Comparison of ENCODE assay signal across 11 mouse cellular contexts in genomic region chrX:144526042-144526441, GRCm38 (mm10).
A peak's percentile ranks its signal among the peaks of the same experiment; 100 is the strongest.
DNase-seq lines count a peak whose midpoint lies in the region; ATAC-seq and TF ChIP-seq lines count a peak whose summit lies in the region.
"Had no signal": no experiment of that assay in that cellular context is flagged by ENCODE, and none has a peak within 500 bp of the region (broad histone marks: within the 10 kb centered on the region; RNA-seq: fewer than 3 reads in every experiment).

No protein-coding gene starts in this region.

- H3K9me3 ChIP-seq in kidney, postnatal 0 days (replicated peaks; ENCODE audit: low read length) = no peaks in the 10 kb centered on the region
- H3K9me3 ChIP-seq in MEL (replicated peaks; ENCODE audit: insufficient read depth, low read length) = no peaks in the 10 kb centered on the region
- no peaks in the 10 kb centered on the region for H3K9me3 ChIP-seq in liver, embryonic 13.5 days (replicated peaks)
- no peaks in the 10 kb centered on the region for H3K9me3 ChIP-seq in forebrain, postnatal 0 days (ENCODE audit: low read length)
- no peaks in the 10 kb centered on the region for H3K9me3 ChIP-seq in hindbrain, embryonic 11.5 days (ENCODE audit: control insufficient read depth, low read length)
- H3K9me3 ChIP-seq: midbrain, embryonic 13.5 days had no signal

- no peak for TF ChIP-seq EP300 in MEL (IDR thresholded peaks at IDR 0.05; ENCODE audit: low read depth in 1 of 2, low read length in 2 of 2)

- no peaks in the 10 kb centered on the region for H3K36me3 ChIP-seq in kidney, postnatal 0 days (ENCODE audit: insufficient read depth, low read length)
- no peaks in the 10 kb centered on the region for H3K36me3 ChIP-seq in MEL (ENCODE audit: control insufficient read depth in 1 of 2, insufficient read depth in 2 of 2, low read length in 2 of 2)
- H3K36me3 ChIP-seq in liver, embryonic 13.5 days = no peaks in the 10 kb centered on the region
- no peaks in the 10 kb centered on the region for H3K36me3 ChIP-seq in thymus, adult 2 months (ENCODE audit: control insufficient read depth, insufficient read depth, low read length)
- H3K36me3 ChIP-seq in forebrain, postnatal 0 days (ENCODE audit: insufficient read depth) = no peaks in the 10 kb centered on the region
- H3K36me3 ChIP-seq in hindbrain, embryonic 11.5 days (ENCODE audit: control insufficient read depth, insufficient read depth, low read length) = no peaks in the 10 kb centered on the region
- H3K36me3 ChIP-seq: midbrain, embryonic 13.5 days had no signal

- no peaks in the 10 kb centered on the region for H3K79me2 ChIP-seq in MEL (ENCODE audit: control insufficient read depth, insufficient read depth, low read length, poor library complexity)

- no peak for TF ChIP-seq POLR2A in MEL (IDR thresholded peaks at IDR 0.05; ENCODE audit: control insufficient read depth in 1 of 2, insufficient read depth in 1 of 2, low read depth in 1 of 2, low read length in 2 of 2, poor library complexity in 1 of 2)
- TF ChIP-seq POLR2A in thymus, adult 2 months (IDR thresholded peaks at IDR 0.05; ENCODE audit: control insufficient read depth, extremely low read depth, insufficient read depth, low read length, poor library complexity) = no peak

- H3K4me3 ChIP-seq in kidney, postnatal 0 days (replicated peaks; ENCODE audit: low read depth, low read length) = no peak overlapping the region
- no peak overlapping the region for H3K4me3 ChIP-seq in MEL (ENCODE audit: control insufficient read depth in 1 of 2, insufficient read depth in 1 of 2, low read depth in 2 of 2, low read length in 2 of 2)
- no peak overlapping the region for H3K4me3 ChIP-seq in liver, embryonic 13.5 days (replicated peaks)
- no peak overlapping the region for H3K4me3 ChIP-seq in thymus, adult 2 months (ENCODE audit: control insufficient read depth, insufficient read depth, low read length)
- no peak overlapping the region for H3K4me3 ChIP-seq in forebrain, postnatal 0 days (ENCODE audit: low read depth, low read length)
- no peak overlapping the region for H3K4me3 ChIP-seq in hindbrain, embryonic 11.5 days (ENCODE audit: low read depth, low read length)
- H3K4me3 ChIP-seq: midbrain, embryonic 13.5 days had no signal

- H3K4me2 ChIP-seq in kidney, postnatal 0 days (ENCODE audit: low read length) = no peak overlapping the region
- H3K4me2 ChIP-seq in liver, embryonic 13.5 days = no peak overlapping the region
- H3K4me2 ChIP-seq in forebrain, postnatal 0 days (ENCODE audit: low read depth) = no peak overlapping the region
- H3K4me2 ChIP-seq in hindbrain, embryonic 11.5 days (replicated peaks; ENCODE audit: low read depth, low read length) = no peak overlapping the region
- H3K4me2 ChIP-seq: midbrain, embryonic 13.5 days had no signal

- TF ChIP-seq RAD21 in MEL (IDR thresholded peaks at IDR 0.05; ENCODE audit: low read depth, low read length) = no peak

- H3K27me3 ChIP-seq in kidney, postnatal 0 days (ENCODE audit: insufficient read depth, low read length) = no peaks in the 10 kb centered on the region
- no peaks in the 10 kb centered on the region for H3K27me3 ChIP-seq in MEL (ENCODE audit: control insufficient read depth in 1 of 2, insufficient read depth in 2 of 2, low read length in 2 of 2)
- H3K27me3 ChIP-seq in liver, embryonic 13.5 days = no peaks in the 10 kb centered on the region
- no peaks in the 10 kb centered on the region for H3K27me3 ChIP-seq in thymus, adult 2 months (ENCODE audit: control insufficient read depth, insufficient read depth, low read length)
- H3K27me3 ChIP-seq in forebrain, postnatal 0 days (ENCODE audit: insufficient read depth, low read length) = no peaks in the 10 kb centered on the region
- H3K27me3 ChIP-seq in hindbrain, embryonic 11.5 days (ENCODE audit: control insufficient read depth, insufficient read depth, low read length) = no peaks in the 10 kb centered on the region
- H3K27me3 ChIP-seq: midbrain, embryonic 13.5 days had no signal

- WGBS in kidney, postnatal 0 days = 63% methylated on average over 7 of the region's 7 CpGs
- 33% methylated on average over 7 of the region's 7 CpGs for WGBS in liver, embryonic 13.5 days (ENCODE audit: insufficient replicate concordance)
- 18% methylated on average over 7 of the region's 7 CpGs for WGBS in thymus, adult 2 months
- 88% methylated on average over 7 of the region's 7 CpGs for WGBS in forebrain, postnatal 0 days
- 85% methylated on average over 7 of the region's 7 CpGs for WGBS in hindbrain, embryonic 11.5 days

- H3K4me1 ChIP-seq in kidney, postnatal 0 days (replicated peaks; ENCODE audit: insufficient read depth, low read length) = no peaks in the 10 kb centered on the region
- no peaks in the 10 kb centered on the region for H3K4me1 ChIP-seq in MEL (ENCODE audit: control insufficient read depth in 1 of 2, insufficient read depth in 2 of 2, low read length in 2 of 2)
- no peaks in the 10 kb centered on the region for H3K4me1 ChIP-seq in liver, embryonic 13.5 days (replicated peaks)
- peaks cover 4% of the 10 kb centered on the region for H3K4me1 ChIP-seq in thymus, adult 2 months (replicated peaks; ENCODE audit: control insufficient read depth, insufficient read depth, low read length)
- no peaks in the 10 kb centered on the region for H3K4me1 ChIP-seq in forebrain, postnatal 0 days (ENCODE audit: insufficient read depth)
- no peaks in the 10 kb centered on the region for H3K4me1 ChIP-seq in hindbrain, embryonic 11.5 days (replicated peaks; ENCODE audit: control insufficient read depth, insufficient read depth, low read length)
- H3K4me1 ChIP-seq: midbrain, embryonic 13.5 days had no signal

- TF ChIP-seq CTCF in kidney, postnatal 0 days (IDR thresholded peaks at IDR 0.05; ENCODE audit: low read depth) = no peak
- no peak for TF ChIP-seq CTCF in MEL (IDR thresholded peaks at IDR 0.05 in 2 of 3, conservative IDR thresholded peaks at IDR 0.05 in 1 of 3; ENCODE audit: control insufficient read depth in 1 of 3, insufficient read depth in 1 of 3, low read depth in 2 of 3, low read length in 3 of 3, poor library complexity in 1 of 3, severe bottlenecking in 1 of 3)
- no peak for TF ChIP-seq CTCF in thymus, adult 2 months (IDR thresholded peaks at IDR 0.05; ENCODE audit: borderline replicate concordance, control insufficient read depth, extremely low read depth, insufficient read depth, low read length, poor library complexity)
- TF ChIP-seq CTCF in forebrain, postnatal 0 days (IDR thresholded peaks at IDR 0.05; ENCODE audit: low read depth) = no peak

- no peak overlapping the region for H3K9ac ChIP-seq in kidney, postnatal 0 days (ENCODE audit: low read depth, low read length)
- H3K9ac ChIP-seq in MEL (ENCODE audit: control insufficient read depth, low read depth, low read length, poor library complexity, severe bottlenecking) = no peak overlapping the region
- H3K9ac ChIP-seq in liver, embryonic 13.5 days = no peak overlapping the region
- no peak overlapping the region for H3K9ac ChIP-seq in forebrain, postnatal 0 days
- no peak overlapping the region for H3K9ac ChIP-seq in hindbrain, embryonic 11.5 days (ENCODE audit: low read depth, low read length)
- H3K9ac ChIP-seq: midbrain, embryonic 13.5 days had no signal

- no peak for ATAC-seq in kidney, postnatal 0 days (replicated peaks; ENCODE audit: low FRiP score, low read depth)
- peak; percentile 54 for ATAC-seq in liver, embryonic 13.5 days (ENCODE audit: low read depth)
- ATAC-seq in forebrain, postnatal 0 days = no peak
- no peak for ATAC-seq in hindbrain, embryonic 11.5 days (ENCODE audit: low FRiP score)
- ATAC-seq: midbrain, embryonic 13.5 days had no signal

- H3K27ac ChIP-seq in kidney, postnatal 0 days = no peak overlapping the region
- H3K27ac ChIP-seq in MEL (ENCODE audit: control insufficient read depth, low read depth, low read length) = no peak overlapping the region
- no peak overlapping the region for H3K27ac ChIP-seq in liver, embryonic 13.5 days
- H3K27ac ChIP-seq in thymus, adult 2 months (ENCODE audit: control insufficient read depth, insufficient read depth, low read length) = peak overlapping the region; percentile 98
- no peak overlapping the region for H3K27ac ChIP-seq in forebrain, postnatal 0 days (ENCODE audit: low read depth, low read length)
- no peak overlapping the region for H3K27ac ChIP-seq in hindbrain, embryonic 11.5 days (ENCODE audit: low read depth, low read length)
- H3K27ac ChIP-seq: midbrain, embryonic 13.5 days had no signal

- DNase-seq in kidney, postnatal 0 days (ENCODE audit: low spot score) = peak; percentile 14
- DNase-seq in kidney, adult 11 months = no peak
- DNase-seq in MEL (ENCODE audit: low read depth, low spot score) = peak; percentile 28
- no peak for DNase-seq in liver, embryonic 13.5 days
- peak; percentile 41 for DNase-seq in thymus, adult 2 months
- DNase-seq in testis, postnatal 10 days (ENCODE audit: low spot score) = no peak
- no peak for DNase-seq in forebrain, postnatal 0 days
- no peak for DNase-seq in hindbrain, embryonic 11.5 days (ENCODE audit: low spot score)
- DNase-seq: cerebellum, postnatal 25 days; left cerebral cortex, postnatal 4 days had no signal

TF ChIP-seq in MEL, 35 proteins besides CTCF, POLR2A, EP300 and RAD21:
- TF ChIP-seq MAX (IDR thresholded peaks at IDR 0.05; ENCODE audit: low read length) = no peak
- no peak for TF ChIP-seq GATA1 (IDR thresholded peaks at IDR 0.05; ENCODE audit: low read depth, low read length)
- TF ChIP-seq GABPA (IDR thresholded peaks at IDR 0.05; ENCODE audit: low read depth, low read length) = no peak
- no peak for TF ChIP-seq TCF12 (IDR thresholded peaks at IDR 0.05; ENCODE audit: low read depth, low read length)
- no peak for TF ChIP-seq KAT2A (conservative IDR thresholded peaks at IDR 0.05; ENCODE audit: low read depth, low read length)
- no peak for TF ChIP-seq MYB (IDR thresholded peaks at IDR 0.05; ENCODE audit: low read depth, low read length)
- TF ChIP-seq NELFE (IDR thresholded peaks at IDR 0.05; ENCODE audit: low read depth, low read length) = no peak
- TF ChIP-seq NRF1 (IDR thresholded peaks at IDR 0.05; ENCODE audit: insufficient read depth, low read depth, low read length, poor library complexity, severe bottlenecking) = no peak

Comparison
In these comparisons a context has a peak if more than half of its experiments do, and no peak if none do; other contexts are left out.
1. DNase-seq: peak in kidney, postnatal 0 days (single experiment), MEL (single experiment) and thymus, adult 2 months (single experiment); none in kidney, adult 11 months (single experiment), liver, embryonic 13.5 days (single experiment), testis, postnatal 10 days (single experiment), forebrain, postnatal 0 days (single experiment) and hindbrain, embryonic 11.5 days (single experiment).